Mouse (Mus musculus) small intestine, adult 2 months (tissue): ENCODE measurements around the gene Vps26a. TPM values are rescaled to one million over a fixed set of nuclear protein-coding genes. Genes with fewer than 3 reads are reported as not detected.

Experiments used
- H3K27ac ChIP-seq: fragments of 200-500 bp; 2 replicates; pipeline ENCODE4 v1.5.1; 2012; ENCODE audit warnings: low read depth, low read length, control low read depth, inconsistent platforms; ENCODE audit not compliant: insufficient read depth
- H3K27me3 ChIP-seq: fragments of 200-500 bp; 2 replicates; pipeline ENCODE4 v1.6.1; 2012; ENCODE audit warnings: mild to moderate bottlenecking, moderate library complexity, low read length, inconsistent platforms; ENCODE audit not compliant: control insufficient read depth, insufficient read depth
- H3K36me3 ChIP-seq: fragments of 200-500 bp; 2 replicates; pipeline ENCODE4 v1.6.1; 2012; ENCODE audit warnings: mild to moderate bottlenecking, low read length, control low read depth, inconsistent platforms; ENCODE audit not compliant: control insufficient read depth, insufficient read depth
- H3K4me1 ChIP-seq: fragments of 200-500 bp; 2 replicates; pipeline ENCODE4 v1.6.1; 2012; ENCODE audit warnings: low read length, inconsistent platforms, mixed read lengths; ENCODE audit not compliant: control insufficient read depth, insufficient read depth, insufficient read length
- H3K4me3 ChIP-seq: fragments of 200-500 bp; 2 replicates; pipeline ENCODE4 v1.5.1; 2012; ENCODE audit warnings: low read depth, mild to moderate bottlenecking, control low read depth, inconsistent platforms, low read length, moderate library complexity
- CTCF ChIP-seq: fragments of 200-500 bp; IDR thresholded peaks from 2 replicates; pipeline ENCODE4 v1.5.1; 2012; ENCODE audit warnings: low read depth, mild to moderate bottlenecking, control low read depth, inconsistent platforms, low read length, moderate library complexity, mixed read lengths; ENCODE audit not compliant: insufficient replicate concordance, insufficient read length; ENCODE audit errors: extremely low read depth
- POLR2A ChIP-seq: fragments of 200-500 bp; IDR thresholded peaks from 2 replicates; pipeline ENCODE4 v1.6.1; 2012; ENCODE audit warnings: low read depth, mild to moderate bottlenecking, control low read depth, inconsistent platforms, low read length, moderate library complexity
- WGBS: fragments of 180-500 bp; shearing (Covaris S2); methylation state at CpG from one replicate; pipeline ENCODE4 v1.1.7; 2018; 5-methylcytosine and 5-hydroxymethylcytosine counted together
- polyA plus RNA-seq: library from polyadenylated mRNA; depleted of rRNA; stranded (reverse); fragments of >200 nt; gene quantifications from 2 replicates; pipeline ENCODE4 v1.2.3, GENCODE M21; 2012

The Vps26a gene
- polyA plus RNA-seq, 1 experiment, result 3.2 TPM

DNA sequence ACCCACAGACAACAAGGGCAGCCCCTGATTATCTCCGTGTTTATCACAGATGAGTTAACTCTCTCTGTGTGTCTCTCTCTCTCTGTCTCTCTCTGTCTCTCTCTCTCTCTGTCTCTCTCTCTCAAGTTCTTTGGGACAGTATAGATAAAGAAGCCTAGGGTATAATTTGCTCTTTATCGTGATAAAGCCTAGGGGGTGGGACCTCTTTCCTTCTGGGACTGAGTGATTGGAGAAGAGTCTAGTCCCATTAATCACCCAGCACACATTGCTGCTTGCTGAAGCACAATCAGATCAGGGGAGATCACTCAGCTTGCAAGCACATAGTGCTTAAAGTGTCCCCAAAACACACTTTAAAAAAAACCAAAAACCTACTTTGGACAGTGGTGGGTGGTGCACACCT lies 34.3 kb upstream of the Vps26a start:
- Histone ChIP-seq H3K27ac (no peak overlapping the region), H3K27me3 (no peaks in the 10 kb centered on the region), H3K4me1 (peaks cover 20% of the 10 kb centered on the region), H3K4me3 (no peak overlapping the region), H3K36me3 (no peaks in the 10 kb centered on the region)
- WGBS, result 44% methylated on average over 2 of the region's 2 CpGs
- TF ChIP-seq CTCF, result no peak
- TF ChIP-seq POLR2A, result no peak

- WGBS, result 74% methylated on average over 6 of the region's 6 CpGs
- TF ChIP-seq POLR2A (no peak), CTCF (no peak)
- Histone ChIP-seq H3K4me1 (peaks cover 12% of the 10 kb centered on the region; the same call in 1 of the 2 replicates), H3K36me3 (no peaks in the 10 kb centered on the region), H3K27me3 (no peaks in the 10 kb centered on the region), H3K27ac (no peak overlapping the region), H3K4me3 (no peak overlapping the region)
Observed at GRCm38 (mm10) chr10:62517511-62517910, 30.9 kb upstream of the Vps26a start.

- TF ChIP-seq POLR2A (no peak), CTCF (no peak)
- Histone ChIP-seq H3K27me3 (no peaks in the 10 kb centered on the region), H3K4me3 (no peak overlapping the region), H3K4me1 (peaks cover 9% of the 10 kb centered on the region; the same call in 1 of the 2 replicates), H3K36me3 (no peaks in the 10 kb centered on the region), H3K27ac (no peak overlapping the region)
- WGBS, result 94% methylated on average over 4 of the region's 4 CpGs
Observed at GRCm38 (mm10) chr10:62512855-62513254, 26.2 kb upstream of the Vps26a start.

- Histone ChIP-seq H3K27me3 (no peaks in the 10 kb centered on the region), H3K4me3 (no peak overlapping the region), H3K36me3 (no peaks in the 10 kb centered on the region), H3K4me1 (peaks cover 9% of the 10 kb centered on the region; the same call in 1 of the 2 replicates), H3K27ac (no peak overlapping the region)
- 76% methylated on average over 6 of the region's 6 CpGs for WGBS
- TF ChIP-seq POLR2A (no peak), CTCF (no peak)
Observed at GRCm38 (mm10) chr10:62511528-62511927, 24.9 kb upstream of the Vps26a start.

GRCm38 (mm10) chr10:62509032-62509656 lies 22.5 kb upstream of the Vps26a start:
- peak overlapping the region; percentile 94 for H3K27ac ChIP-seq
- H3K4me1 ChIP-seq, result peaks cover 9% of the 10 kb centered on the region; the same call in 1 of the 2 replicates
- no peaks in the 10 kb centered on the region for H3K36me3 ChIP-seq
- H3K27me3 ChIP-seq, result no peaks in the 10 kb centered on the region
- TF ChIP-seq POLR2A, result no peak
- TF ChIP-seq CTCF, result no peak
- H3K4me3 ChIP-seq, result no peak overlapping the region
- 31% methylated on average over 11 of the region's 11 CpGs for WGBS

GRCm38 (mm10) chr10:62508459-62508858 lies 21.9 kb upstream of the Vps26a start:
- Histone ChIP-seq H3K27me3 (no peaks in the 10 kb centered on the region), H3K36me3 (no peaks in the 10 kb centered on the region), H3K4me1 (peaks cover 9% of the 10 kb centered on the region; the same call in 1 of the 2 replicates), H3K27ac (peak overlapping the region; percentile 94), H3K4me3 (peak overlapping the region; percentile 65)
- peak; percentile 23; the same call in 1 of the 2 replicates for TF ChIP-seq POLR2A
- TF ChIP-seq CTCF, result no peak
- 6% methylated on average over 11 of the region's 11 CpGs for WGBS

DNA sequence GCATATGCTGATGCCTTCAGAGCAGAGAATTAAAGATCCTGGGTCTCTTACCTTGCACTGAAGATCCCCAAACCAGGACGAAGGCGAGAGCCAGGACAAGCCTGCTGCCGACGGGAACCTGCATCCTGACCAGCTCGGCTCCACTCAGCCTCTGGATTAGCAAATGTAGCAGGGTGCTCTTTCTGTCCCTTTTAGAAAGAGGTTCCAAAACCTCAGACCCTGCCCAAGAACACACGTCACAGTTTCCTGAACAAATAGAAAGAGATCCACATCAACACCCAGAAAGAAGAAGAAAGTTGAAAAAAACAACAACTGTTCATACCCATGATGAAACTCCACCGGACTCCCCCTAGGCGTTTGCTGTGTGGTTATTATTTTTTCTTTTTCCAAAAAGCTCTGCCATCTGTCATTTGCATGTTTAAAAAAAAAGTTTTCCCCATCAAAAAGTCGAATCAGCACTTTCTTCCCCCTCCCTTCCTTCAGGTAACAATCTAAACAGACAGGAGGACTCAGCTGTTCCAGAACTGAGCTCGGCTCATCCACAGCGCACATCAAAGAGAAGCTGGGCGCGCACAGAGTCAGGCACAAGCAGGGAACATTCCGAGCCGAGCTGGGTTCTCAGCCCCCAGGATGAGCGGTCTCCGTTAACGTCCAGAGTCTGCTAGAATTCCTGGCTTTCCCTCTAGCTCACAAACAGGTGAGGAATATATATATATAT lies 21.1 kb upstream of the Vps26a start:
- Histone ChIP-seq H3K4me3 (peak overlapping the region; percentile 65), H3K27ac (peak overlapping the region; percentile 94), H3K27me3 (no peaks in the 10 kb centered on the region), H3K4me1 (peaks cover 11% of the 10 kb centered on the region; the same call in 1 of the 2 replicates), H3K36me3 (no peaks in the 10 kb centered on the region)
- WGBS, result 12% methylated on average over 18 of the region's 18 CpGs
- TF ChIP-seq CTCF (no peak), POLR2A (peak; percentile 76; the same call in 1 of the 2 replicates)
